Mouse (Mus musculus) heart, adult 18-20 months (tissue): ENCODE measurements at regions not wholly inside any gene's neighbourhood (a gene's known extent, or its start where the extent isn't known, plus 50 kb on each side); places are given as distances from the start of the nearest gene placed in this dataset.

Experiments
- DNase-seq, 2 experiments: peaks; one replicate each; pipeline ENCODE4 v3.0.0; 2021 to 2022; ENCODE audit warnings: mixed read lengths in 1 of 2

DNA sequence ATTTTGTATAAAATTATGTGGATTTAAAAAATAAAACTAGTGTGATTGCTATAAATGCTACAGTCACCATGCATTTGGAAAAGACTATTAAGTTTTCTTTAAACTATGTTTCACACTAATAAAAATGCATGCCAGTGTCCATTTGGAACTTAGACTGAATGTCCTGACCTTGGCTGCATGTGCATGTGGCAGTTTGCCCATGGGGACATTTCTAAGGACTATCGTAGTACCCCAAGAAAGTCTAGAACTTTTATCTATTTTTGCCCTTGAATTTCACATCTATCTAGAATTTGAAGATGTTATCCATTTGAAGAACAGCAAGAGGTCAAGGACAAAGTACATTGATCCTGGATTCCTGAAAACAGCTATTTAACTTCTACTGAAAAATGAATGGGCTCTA is 745.9 kb downstream of the Tmem182 start:
- no peak for DNase-seq

DNA sequence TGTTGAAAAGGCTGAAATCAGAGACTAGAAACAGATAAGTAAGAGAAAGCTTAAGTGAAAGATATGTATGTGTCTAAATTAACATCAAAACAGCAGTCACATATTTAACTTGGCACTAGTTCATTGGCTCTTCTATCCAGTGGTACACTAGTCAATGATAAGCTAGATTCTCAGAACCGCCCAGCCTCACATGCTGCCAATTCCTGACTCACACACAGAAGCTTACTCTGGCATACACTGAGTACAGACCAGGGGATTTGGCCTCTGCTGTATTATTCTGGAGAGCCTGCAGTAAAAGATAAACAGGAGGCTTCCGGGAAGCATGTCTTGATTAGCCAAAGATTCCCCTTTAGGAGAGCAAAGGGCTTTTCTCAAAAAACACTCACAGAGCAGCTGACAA is 750.2 kb downstream of the Tmem182 start:
- peak; percentile 80 to 87 for DNase-seq

DNA sequence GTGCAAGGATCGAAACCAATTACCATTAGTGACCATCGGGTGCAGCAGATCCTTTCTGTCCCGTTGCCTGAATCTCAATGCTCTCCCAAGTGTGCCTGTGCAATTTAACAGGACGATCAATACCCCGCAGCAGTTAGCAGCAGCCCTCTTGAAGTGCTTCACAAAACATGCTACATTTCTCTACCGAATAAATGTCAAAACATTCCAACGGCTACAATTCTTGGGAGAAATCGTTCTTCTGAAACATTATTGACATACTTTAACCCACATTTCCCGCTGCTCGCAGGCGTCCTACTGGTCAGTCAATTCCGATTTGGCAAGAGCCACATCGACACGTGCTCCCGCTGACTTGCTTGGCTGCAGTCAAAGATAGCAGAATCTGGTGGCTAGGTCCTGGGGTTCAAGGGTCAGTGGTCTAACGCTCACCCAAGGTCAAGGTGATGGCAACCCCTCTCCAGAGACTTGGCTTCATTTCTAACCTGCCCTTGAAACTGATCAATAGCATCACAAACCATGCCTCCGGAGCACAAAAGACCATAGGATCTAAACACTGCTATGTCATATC is 753.8 kb downstream of the Tmem182 start:
- DNase-seq: no peak

DNA sequence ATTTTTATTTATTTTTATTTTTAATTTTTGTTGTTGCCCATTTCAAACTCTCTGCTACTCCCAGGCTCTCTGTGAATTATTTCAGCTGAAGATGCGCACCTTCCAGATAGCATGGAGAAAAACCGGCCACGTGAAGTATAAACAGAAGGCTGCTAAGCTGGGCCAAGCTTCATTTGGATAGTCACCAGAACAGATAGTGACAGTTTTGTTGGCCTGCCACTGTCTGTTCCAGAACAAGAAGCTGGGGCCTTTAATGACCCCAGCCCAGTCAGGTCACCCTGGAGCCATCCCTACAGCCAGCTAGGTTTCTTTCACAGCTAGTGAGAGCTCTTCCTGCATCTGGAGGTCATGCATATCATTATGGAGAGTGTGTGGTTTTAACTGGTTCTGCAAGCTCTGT is 754.6 kb downstream of the Tmem182 start:
- peak in 1 of 2 experiments; percentile 9 for DNase-seq

DNA sequence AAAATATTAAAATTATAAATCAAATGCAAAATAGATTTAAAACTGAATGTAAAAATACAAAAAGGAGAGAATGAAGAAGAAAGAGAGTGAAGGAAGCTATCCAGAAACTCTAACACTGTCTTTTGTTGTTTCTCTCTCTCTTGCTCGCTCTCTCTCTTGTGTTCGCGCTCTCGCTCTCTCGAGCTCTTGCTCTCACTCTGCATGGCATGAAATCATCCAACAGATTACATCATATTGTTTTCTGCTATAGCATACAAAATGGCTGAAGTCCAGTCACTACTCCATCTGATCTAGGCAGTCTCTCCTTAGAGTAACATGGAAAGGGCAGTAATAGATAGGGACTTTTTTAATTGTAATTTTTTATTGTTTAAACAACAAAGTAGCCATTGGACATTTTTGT is 798.1 kb downstream of the Tmem182 start:
- no peak for DNase-seq

DNA sequence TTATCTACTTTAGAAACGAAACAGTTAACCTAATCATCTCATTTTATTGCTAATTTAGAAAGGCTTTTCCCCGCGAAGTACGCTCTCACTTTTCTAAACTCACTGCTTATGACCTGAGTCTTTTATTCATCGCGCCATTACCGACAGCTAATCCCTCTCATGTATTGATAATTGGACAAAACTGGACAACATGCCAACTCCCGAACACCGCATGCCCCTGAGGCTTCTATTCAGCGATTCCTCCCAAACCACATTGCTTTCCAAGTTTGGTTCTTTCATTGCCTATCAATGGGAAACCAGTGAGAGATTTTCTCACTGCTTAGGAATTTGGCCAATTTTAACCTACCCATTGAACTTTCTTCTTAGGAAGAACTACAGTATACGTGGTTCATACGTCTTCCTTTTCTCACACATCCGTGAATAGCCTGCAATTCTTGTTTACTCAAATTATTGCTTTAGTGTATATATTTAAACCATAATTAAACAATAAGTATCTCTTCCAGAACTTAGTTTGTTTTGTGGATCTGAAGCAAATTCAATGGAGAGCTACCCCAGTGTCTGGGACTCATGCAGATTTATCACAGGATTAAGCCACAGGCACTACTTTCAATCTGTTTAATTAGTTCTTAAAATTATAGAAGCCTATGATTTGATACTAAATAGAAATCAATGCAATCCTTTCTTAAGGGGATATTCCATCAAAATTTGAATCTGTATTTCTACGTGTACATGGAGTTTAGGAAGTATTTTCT is 799.8 kb downstream of the Tmem182 start:
- DNase-seq: no peak

DNA sequence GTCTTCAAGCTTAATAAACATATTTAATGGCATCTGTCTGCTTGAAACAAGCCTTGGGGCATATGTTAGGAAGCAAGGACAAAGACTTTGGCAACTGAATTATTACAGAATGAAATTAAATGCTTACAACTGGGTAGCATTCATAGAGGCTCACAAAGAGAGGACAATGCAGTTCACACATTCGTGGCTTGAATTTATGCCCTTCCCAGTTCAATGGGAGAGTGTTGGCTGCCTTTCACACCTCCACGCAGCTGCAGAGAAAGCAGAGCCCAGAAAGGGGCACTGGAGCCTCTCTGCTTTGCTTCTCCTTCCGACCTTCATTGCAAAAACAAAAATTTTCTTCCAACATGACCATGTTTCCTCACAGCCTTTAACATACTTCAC is 800.3 kb downstream of the Tmem182 start:
- DNase-seq: no peak

DNA sequence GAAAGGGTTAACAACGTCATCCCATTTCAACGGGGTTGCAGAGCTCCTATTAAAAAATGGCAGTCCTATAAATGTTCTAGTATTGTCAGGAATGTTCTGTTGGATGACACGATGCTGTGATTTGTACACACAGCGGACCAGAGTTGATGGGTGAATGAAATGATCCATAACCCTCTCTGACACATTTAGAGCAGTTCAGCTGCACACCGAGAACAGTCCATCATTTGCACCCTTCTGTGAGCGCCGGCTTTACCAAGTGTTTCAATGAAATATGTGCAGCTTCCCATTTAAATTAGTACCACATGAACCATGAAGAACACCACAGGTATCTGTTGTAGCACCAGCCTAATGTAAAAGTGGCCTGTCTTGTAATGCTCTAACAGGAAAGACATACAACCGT is 805.4 kb downstream of the Tmem182 start:
- no peak for DNase-seq

DNA sequence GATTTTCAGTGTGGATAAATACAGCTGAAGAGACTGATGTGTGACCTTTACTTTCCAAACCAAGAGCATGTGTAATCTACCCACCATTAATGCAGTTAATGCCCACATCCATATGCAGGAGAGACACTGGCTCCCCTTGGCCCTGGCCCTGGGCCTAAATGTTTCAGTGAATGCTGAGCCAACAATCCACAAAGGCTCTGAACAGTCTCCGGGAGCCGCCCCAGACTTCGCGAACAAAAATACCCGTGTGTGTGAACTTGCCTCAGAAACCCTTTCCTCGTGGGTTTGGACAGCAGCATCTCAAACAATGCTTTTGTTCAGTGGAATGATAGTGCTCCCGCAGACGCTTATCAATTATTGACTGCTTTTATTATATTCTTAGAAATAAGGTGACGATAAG is 846.4 kb downstream of the Tmem182 start:
- peak; percentile 1 to 5 for DNase-seq

DNA sequence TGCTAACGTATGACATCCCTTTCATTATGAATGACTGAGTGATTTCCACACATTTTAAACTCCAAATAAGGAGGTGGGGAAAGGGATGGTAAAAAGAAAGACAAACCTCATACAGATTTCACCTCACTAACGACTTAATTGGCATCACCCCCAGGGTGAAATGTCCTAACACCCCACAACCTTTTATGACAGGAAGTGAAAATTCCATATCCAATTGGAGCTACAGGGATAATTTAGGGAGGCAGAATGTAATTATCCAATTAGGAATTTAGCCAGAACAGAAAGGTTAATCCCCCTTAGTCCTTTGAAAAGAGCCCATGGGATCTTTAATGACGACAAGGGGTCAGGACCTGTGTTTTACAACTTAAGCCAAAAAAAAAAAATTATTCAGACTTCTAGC is 846.8 kb downstream of the Tmem182 start:
- peak in 1 of 2 experiments; percentile 2 for DNase-seq

DNA sequence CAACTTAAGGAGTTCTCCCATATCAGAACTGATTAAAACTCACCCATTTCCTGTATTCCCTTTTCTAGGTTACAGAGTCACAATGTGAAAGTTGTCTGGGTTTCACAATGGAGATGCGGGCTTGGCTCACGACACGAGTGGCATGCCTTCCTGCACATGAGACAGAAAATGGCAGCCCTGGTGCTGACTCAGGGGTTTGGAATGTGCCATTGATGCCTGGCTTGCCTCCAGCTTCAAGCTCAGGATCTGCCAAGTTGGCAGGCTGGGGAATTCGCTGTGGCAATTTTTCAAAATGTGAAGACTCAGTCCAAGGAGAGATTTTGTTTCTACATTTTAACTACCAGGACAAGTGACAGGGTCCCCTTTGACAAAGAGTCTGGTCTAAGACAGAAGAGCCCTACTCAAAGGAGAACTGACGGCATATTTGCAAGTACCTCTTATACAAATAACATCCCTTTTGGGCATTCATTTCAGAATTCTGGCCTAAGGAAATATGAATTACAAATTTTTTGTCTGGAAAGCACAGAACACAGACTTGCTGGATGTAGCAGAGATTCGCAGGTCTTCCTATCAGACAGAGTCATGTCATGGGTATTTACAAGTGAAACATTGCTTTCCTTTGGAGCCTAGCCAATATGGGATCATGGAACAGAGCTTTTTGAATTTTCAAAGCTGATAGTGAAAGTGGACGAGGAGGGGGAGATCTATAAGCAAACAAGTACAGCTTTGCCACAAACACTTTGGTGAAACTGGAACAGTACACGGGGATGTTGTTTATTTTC is 847.4 kb downstream of the Tmem182 start:
- peak; percentile 74 to 83 for DNase-seq

DNA sequence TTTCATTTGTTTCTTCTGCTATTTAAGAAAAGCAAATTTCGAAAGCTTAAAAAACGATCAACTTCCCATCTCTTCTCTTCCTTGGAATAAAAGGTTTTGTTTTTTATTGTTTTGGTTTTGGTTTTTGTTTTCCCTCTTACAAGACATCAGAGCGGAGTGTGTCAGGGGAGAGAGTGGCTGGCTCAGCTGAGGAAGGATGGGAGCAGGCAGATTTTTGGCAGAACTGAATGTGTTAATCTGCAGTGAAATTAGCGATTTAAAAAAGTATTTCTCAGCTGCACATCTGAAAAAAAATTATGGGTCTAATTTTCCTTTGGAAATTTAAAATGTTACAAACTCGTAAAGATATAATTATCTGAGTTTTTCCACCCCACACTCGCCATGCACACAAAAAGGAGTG is 868.7 kb downstream of the Tmem182 start:
- DNase-seq: no peak

DNA sequence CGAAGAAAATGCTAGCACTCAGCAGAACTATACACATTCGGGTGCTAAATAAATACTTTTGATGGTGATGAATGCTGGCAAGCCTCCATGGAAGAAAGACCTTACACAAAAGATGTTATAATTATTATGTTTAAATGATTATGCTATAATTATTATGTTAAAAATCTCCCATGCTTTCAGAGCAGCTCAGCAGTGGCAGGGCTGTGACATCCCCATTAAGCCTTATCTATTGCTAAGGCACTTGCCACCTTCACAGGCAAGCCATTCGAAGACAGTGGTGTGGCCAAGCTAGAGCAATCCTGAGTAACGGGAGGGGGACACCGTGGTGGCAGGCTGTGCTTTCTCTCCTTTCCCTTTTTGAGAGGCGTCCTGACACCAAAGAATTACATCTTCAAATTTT is 869.9 kb downstream of the Tmem182 start:
- no peak for DNase-seq

DNA sequence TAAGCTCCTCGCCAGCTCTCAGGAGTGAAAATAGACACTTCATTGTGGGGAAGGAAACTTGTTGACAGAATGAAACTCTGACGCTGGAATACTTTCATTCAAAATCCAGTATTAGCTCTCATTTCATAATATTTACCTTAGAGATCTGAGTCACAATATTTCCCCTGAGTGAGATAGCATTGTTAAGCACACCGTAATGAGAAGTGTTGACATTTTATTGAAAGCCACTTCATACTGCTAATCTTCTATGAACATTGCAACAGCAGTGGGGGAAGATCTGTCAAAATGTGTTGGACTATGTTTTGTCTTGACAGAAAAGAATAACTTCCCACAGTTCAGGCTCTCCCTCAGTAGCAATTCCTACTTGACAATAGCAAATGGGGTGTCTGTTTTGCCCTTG is 900.3 kb downstream of the Tmem182 start:
- no peak for DNase-seq

DNA sequence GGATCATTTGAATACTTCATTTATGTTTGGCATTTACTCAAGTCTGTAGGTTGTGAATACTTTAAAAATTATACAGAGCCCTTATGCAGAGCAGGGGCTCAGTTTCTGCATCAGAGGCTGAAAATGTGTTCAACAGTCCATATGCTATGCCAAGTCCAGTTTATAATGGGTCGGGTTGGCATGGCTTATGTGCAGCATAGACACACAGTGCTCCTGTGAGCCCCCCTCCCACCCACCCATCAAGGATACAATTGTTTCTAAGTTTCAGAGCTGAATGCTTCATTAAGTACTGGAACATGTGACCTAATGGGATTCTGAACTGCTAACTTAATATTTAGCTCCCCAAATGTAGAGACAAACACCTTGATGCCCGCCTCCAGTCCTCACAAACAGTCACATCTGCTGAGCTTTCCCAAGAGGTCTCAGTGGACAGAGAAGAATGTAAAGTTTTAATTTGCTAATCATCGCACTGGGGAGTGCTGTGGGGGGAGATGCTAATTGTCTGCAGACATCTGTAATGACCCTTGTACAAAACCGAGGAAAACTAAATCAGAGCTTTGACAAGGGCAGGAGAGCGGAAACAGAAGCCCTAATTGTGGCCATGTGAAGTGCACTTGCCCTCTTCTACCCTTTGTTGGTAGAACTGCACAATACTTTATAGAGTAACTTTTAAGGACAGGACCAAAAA is 937.4 kb downstream of the Tmem182 start:
- DNase-seq: no peak

DNA sequence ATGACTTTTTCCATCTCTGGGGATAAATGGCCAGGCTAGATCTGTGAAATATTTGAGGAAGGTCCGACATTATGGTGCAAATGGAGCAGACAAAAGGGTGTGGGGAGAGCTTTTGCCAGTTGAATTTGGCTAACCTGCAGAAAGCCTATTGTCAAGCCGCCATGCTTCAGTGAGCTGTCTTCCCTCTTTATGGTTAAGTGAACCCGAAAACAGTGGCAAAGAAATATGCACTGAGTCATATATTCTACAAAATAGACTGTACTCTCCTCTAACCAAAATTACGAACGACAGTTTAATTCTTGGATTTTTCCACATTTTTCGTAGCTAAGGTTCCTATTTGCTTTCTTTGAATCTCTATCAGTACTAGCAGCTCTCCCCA is 937.9 kb downstream of the Tmem182 start:
- no peak for DNase-seq

DNA sequence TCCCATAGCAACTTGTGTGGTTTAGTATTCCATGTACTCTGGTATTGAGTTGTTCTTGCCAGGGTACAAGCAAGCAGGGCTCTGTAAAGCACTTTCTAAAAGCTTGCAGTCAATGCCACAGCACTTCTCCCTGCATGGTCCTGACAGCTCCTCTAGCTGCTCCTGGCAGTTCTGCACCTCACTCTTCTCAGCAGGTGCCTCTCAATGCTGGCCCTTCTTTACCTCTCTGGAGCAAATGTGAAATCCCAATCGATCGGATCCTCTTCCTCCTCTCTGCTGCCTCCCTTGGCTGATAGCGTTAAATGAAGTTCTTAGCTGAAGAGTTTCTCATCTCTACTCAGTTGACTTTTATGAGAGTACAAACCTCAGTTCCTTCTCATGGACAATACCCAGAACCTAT is 939.1 kb downstream of the Tmem182 start:
- no peak for DNase-seq

DNA sequence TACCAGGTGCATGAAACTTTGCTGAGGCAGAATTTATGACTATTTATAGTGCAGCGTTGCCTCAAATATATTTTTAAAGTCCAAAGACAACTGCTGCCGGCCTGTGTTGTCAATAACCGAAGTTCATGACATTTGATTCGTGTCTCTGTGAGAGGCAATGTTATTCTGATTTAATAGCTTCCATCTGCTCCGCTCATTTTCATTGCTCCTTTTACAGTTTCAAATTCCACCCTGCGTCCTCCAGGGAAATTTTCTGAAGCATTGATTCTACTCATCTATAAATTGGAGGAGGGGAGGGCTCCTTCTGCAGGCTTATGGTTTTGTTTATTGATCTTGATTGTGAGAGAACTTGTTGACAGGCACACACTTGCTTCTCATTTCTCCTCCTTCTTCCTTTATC is 936.2 kb upstream of the Pou3f3 start:
- DNase-seq: no peak
